Mouse (Mus musculus) intestine, embryonic 15.5 days (tissue): ENCODE results near the gene Flnc. TPM values are rescaled to one million over a fixed set of nuclear protein-coding genes. Genes with fewer than 3 reads are reported as not detected.
"Not testable (repeated sequence)": the region's sequence is repeated elsewhere in the genome, so short reads cannot be mapped to it uniquely, and the experiment has no call there.

Source experiments
- ATAC-seq: fragments of 200-750 bp; cut with Nextera tagmentation; 2 replicates; pipeline ENCODE4 v1.8.0; 2017; ENCODE audit warnings: moderate TSS enrichment, moderate library complexity
- H3K27ac ChIP-seq: fragments of 300-500 bp; sonication (generic); 2 replicates; pipeline ENCODE4 v1.5.1; 2015; ENCODE audit warnings: mild to moderate bottlenecking, inconsistent platforms
- H3K27me3 ChIP-seq: fragments of 300-500 bp; sonication (generic); replicated peaks from 2 replicates; pipeline ENCODE4 v1.6.1; 2015; ENCODE audit warnings: inconsistent platforms
- H3K36me3 ChIP-seq: fragments of 300-500 bp; sonication (generic); 2 replicates; pipeline ENCODE4 v1.6.1; 2015; ENCODE audit warnings: inconsistent platforms
- H3K4me1 ChIP-seq: fragments of 300-500 bp; sonication (generic); replicated peaks from 2 replicates; pipeline ENCODE4 v1.6.1; 2015; ENCODE audit warnings: inconsistent platforms
- H3K4me2 ChIP-seq: fragments of 300-500 bp; sonication (generic); replicated peaks from 2 replicates; pipeline ENCODE4 v1.6.1; 2015; ENCODE audit warnings: mild to moderate bottlenecking, inconsistent platforms
- H3K4me3 ChIP-seq: fragments of 300-500 bp; sonication (generic); replicated peaks from 2 replicates; pipeline ENCODE4 v1.5.1; 2015; ENCODE audit warnings: inconsistent platforms
- H3K9ac ChIP-seq: fragments of 300-500 bp; sonication (generic); 2 replicates; pipeline ENCODE4 v1.6.1; 2015; ENCODE audit warnings: inconsistent platforms
- H3K9me3 ChIP-seq: fragments of 300-500 bp; sonication (generic); 2 replicates; pipeline ENCODE4 v1.6.1; 2016; ENCODE audit warnings: inconsistent platforms
- WGBS: fragments of 180-500 bp; shearing (Covaris S2); methylation state at CpG from one replicate; pipeline ENCODE4 v1.1.7; 2015; 5-methylcytosine and 5-hydroxymethylcytosine counted together
- polyA plus RNA-seq: library from polyadenylated mRNA; unstranded; fragments of >200 nt; fragmentation: Nextera tagmentation; extraction: Ambion mirVana; gene quantifications from 2 replicates; pipeline ENCODE4 v1.2.1, GENCODE M21; 2015

Flnc gene
- 9.7 and 10.1 TPM in 2 replicates for polyA plus RNA-seq

GRCm38 (mm10) chr6:29433038-29433803, at the start of gene Flnc:
Flnc (plus strand) TSS chr6:29433256.
- Histone ChIP-seq H3K36me3 (no peaks in the 10 kb centered on the region), H3K4me3 (peak within 1 kb of the TSS; percentile 53), H3K4me1 (peaks cover 21% of the 10 kb centered on the region), H3K9me3 (no peaks in the 10 kb centered on the region), H3K27ac (peak within 1 kb of the TSS; percentile 86), H3K4me2 (peak within 1 kb of the TSS; percentile 70), H3K9ac (peak within 1 kb of the TSS; percentile 52), H3K27me3 (peaks cover 12% of the 10 kb centered on the region)
- peak; percentile 40 for ATAC-seq
- under 1% methylated on average over 73 of the region's 77 CpGs for whole genome bisulfite sequencing

DNA sequence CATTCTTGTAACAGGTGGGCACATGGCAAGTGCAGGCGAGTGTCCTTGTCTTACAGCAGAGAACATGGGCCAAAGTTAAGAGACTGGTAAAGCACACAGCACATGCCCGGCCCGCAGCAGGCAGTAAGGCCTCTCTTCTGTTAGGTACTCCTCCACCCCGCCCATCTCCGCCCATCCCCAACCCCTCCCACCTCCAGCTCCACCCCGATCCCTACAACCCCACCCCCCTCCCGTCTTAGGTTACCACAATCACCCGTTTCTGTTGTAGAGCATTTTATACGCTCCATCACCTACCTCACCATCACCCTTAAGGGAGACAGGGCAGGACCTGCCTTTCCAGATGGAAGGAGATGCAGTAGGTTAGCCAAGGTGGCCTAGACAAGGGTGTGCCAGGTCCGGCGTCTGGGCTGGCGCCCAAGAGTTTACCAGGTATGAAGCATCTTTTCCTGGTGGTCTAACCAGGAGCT, 45.0 kb upstream of the Flnc start, which contains the start of gene Opn1sw:
TSS of gene Opn1sw (minus strand) at position 417 of the 467 bp plus-strand sequence.
- Histone ChIP-seq H3K9me3 (no peaks in the 10 kb centered on the region), H3K27me3 (no peaks in the 10 kb centered on the region), H3K4me2 (peak within 1 kb of the TSS; percentile 42), H3K4me1 (peaks cover 7% of the 10 kb centered on the region; the same call in 1 of the 2 replicates), H3K4me3 (peak within 1 kb of the TSS; percentile 24), H3K9ac (no peak within 1 kb of the TSS), H3K36me3 (no peaks in the 10 kb centered on the region), H3K27ac (0 out of 2 replicates have a peak within 1 kb of the TSS, but pooled peaks have one; percentile 6)
- 5% methylated on average over 12 of the region's 12 CpGs for WGBS
- ATAC-seq = peak; percentile 81

GRCm38 (mm10) chr6:29388606-29389080, 44.4 kb upstream of the Flnc start:
- WGBS = 14% methylated on average over 11 of the region's 11 CpGs
- peak overlapping the region; percentile 24 for H3K4me3 ChIP-seq
- peak; percentile 90 for ATAC-seq
- 0 out of 2 replicates have a peak overlapping the region, but pooled peaks have one; percentile 6 for H3K27ac ChIP-seq
- no peaks in the 10 kb centered on the region for H3K36me3 ChIP-seq
- H3K9me3 ChIP-seq = no peaks in the 10 kb centered on the region
- no peaks in the 10 kb centered on the region for H3K27me3 ChIP-seq
- H3K9ac ChIP-seq = no peak overlapping the region
- peak overlapping the region; percentile 42 for H3K4me2 ChIP-seq
- H3K4me1 ChIP-seq = peaks cover 7% of the 10 kb centered on the region; the same call in 1 of the 2 replicates

DNA sequence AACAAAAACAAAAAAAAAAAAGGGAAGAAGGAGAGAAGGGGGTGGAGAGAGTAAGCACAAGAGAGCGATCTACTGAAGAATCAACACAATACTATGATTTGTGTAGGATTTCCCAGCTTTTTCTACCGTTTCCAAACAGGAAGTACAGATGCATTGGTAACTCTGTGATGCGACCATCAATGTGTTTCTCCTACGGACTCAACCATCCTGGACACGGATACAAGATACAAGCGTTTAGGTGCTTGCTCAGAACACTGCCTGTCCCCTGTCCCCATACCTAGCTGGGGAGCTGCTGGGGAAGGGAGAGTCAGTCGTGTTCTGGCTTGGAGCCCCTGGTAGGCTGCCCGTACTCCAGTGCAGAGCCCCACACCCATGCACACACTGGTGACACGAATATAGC, 43.6 kb upstream of the Flnc start:
- Histone ChIP-seq H3K27ac (no peak overlapping the region), H3K4me3 (no peak overlapping the region), H3K4me1 (peaks cover 7% of the 10 kb centered on the region; the same call in 1 of the 2 replicates), H3K9ac (no peak overlapping the region), H3K4me2 (no peak overlapping the region), H3K27me3 (peaks cover 2% of the 10 kb centered on the region; the same call in 1 of the 2 replicates), H3K36me3 (no peaks in the 10 kb centered on the region), H3K9me3 (no peaks in the 10 kb centered on the region)
- WGBS = 49% methylated on average over 9 of the region's 9 CpGs
- ATAC-seq = no peak

DNA sequence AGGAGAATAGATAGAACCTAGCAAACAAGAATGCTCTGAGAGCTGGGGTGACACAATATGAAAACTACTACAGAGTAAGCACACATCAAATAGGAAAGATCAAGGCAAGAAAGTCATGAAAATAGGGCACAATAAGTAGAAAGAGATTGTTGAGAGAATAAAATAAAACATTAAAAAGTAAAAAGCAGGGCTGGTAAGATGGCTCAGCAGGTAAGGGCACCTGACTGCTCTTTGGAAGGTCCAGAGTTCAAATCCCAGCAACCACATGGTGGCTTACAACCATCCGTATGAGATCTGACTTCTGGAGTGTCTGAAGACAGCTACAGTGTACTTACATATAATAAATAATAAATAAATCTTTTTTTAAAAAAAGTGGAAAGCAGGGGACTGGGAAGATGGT, 42.6 kb upstream of the Flnc start:
- H3K9me3 ChIP-seq, H3K9ac ChIP-seq, H3K36me3 ChIP-seq, H3K4me2 ChIP-seq, H3K4me3 ChIP-seq, H3K27ac ChIP-seq, H3K4me1 ChIP-seq, ATAC-seq: not testable (repeated sequence)
- peaks cover 11% of the 10 kb centered on the region; the same call in 1 of the 2 replicates for H3K27me3 ChIP-seq
- 62% methylated on average over 1 of the region's 1 CpGs for WGBS

DNA sequence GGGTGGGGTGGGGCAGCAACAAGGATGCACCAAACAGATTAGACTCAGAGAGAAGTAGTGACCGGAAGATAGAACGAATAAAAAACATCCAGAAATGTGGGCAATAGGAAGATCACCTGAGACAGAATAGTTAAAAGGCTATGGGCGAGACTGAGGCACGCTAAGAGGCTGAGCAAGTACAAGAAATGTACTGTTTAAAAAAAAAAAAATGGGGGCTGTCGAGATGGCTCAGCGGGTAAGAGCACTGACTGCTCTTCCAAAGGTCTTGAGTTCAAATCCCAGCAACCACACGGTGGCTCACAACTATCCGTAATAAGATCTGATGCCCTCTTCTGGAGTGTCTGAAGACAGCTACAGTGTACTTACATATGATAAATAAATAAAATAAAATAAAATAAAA, 41.8 kb upstream of the Flnc start:
- H3K4me1 ChIP-seq = peaks cover 11% of the 10 kb centered on the region
- WGBS = 69% methylated on average over 8 of the region's 8 CpGs
- H3K27me3 ChIP-seq = peaks cover 11% of the 10 kb centered on the region; the same call in 1 of the 2 replicates
- H3K9me3 ChIP-seq, H3K9ac ChIP-seq, H3K27ac ChIP-seq, H3K4me2 ChIP-seq, ATAC-seq, H3K36me3 ChIP-seq, H3K4me3 ChIP-seq: not testable (repeated sequence)

DNA sequence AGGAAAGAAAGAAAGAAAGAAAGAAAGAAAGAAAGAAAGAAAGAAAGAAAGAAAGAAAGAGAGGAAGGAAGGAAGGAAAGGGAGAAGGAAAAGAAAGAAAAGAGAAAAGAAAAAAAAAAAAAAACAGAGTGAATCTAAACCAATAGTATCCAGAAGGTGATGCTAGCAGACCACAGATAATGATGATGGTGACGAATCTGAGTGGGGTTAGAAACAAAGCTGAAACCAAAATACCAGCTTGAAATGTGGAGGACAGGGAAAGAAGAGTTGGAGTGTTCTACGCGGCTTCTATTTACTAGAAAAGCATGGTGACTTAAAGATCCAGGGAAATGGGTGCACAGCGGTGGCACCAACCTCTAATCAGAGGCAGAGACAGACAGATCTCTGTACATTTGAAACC, 41.3 kb upstream of the Flnc start:
- 66% methylated on average over 4 of the region's 4 CpGs for WGBS
- no peak overlapping the region for H3K9ac ChIP-seq
- no peaks in the 10 kb centered on the region for H3K36me3 ChIP-seq
- H3K4me1 ChIP-seq = peaks cover 14% of the 10 kb centered on the region
- H3K9me3 ChIP-seq = no peaks in the 10 kb centered on the region
- peaks cover 11% of the 10 kb centered on the region for H3K27me3 ChIP-seq
- no peak for ATAC-seq
- H3K4me3 ChIP-seq = no peak overlapping the region
- no peak overlapping the region for H3K4me2 ChIP-seq
- no peak overlapping the region for H3K27ac ChIP-seq

DNA sequence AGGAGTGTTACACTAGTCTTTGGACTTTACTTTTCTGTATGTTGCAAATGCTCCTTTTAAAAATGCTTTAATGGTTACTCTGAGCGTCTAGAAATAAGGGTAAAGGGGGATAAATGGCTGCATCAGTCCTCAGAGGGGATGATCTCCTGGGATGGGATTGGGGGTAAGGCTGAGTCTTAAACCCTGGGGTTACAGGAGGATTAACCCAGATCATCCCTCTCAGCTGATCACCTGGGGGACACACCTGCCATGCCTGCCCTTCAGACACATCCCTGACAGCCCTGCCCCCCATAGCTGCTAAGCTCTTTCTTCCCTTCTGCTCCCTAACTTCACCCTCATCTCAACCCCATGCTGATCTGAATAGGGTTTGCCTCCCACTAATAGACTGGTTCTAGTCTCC, 38.8 kb upstream of the Flnc start:
- 66% methylated on average over 1 of the region's 1 CpGs for WGBS

DNA sequence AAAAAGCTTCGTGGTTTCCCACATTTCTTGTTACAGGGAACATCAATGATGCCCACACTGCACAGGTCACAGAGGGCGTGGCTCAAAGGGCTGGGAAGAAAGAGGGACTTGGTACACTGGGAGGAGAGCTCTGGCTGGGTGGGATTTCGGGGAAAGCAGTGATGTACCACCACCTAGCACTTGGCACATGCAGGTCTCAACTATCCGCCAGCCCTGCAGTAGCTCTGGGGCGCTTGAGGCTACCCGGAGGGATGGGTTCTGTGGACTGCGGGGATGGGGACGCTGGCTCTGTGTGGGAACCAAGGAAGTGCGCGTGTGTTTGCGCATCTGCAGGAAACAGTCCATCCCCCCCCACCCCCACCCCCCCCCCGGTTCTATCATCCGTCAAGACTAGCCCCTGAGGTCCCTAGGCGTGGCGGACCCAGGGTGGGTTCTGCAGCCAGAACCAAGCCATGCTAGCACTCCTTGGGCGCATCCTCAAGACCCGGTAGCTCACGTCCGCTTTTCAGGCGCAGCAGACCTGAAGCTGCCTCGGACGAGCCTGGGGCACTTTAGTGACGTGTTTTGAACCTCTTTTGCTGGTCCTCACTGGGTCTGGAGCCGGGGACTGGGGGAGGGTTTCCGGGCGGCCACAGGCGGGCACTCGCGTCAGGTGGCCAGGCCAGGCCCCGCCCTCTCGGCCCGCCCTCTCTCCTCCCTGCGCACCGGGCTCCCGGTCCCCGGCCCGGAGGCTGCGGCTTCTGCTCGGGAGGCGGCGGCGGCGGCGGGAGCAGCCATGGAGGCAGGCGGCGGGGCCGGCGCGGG, 36.9 kb upstream of the Flnc start, which contains the start of gene Ccdc136:
TSS of gene Ccdc136 (plus strand) at position 400 of the 804 bp plus-strand sequence.
- under 1% methylated on average over 47 of the region's 49 CpGs for WGBS
- peaks cover 7% of the 10 kb centered on the region; the same call in 1 of the 2 replicates for H3K4me1 ChIP-seq
- ATAC-seq = peak; percentile 95
- H3K9ac ChIP-seq = peak within 1 kb of the TSS; percentile 53
- no peaks in the 10 kb centered on the region for H3K9me3 ChIP-seq
- H3K4me2 ChIP-seq = peak within 1 kb of the TSS; percentile 96
- H3K27ac ChIP-seq = peak within 1 kb of the TSS; percentile 67; the same call in 1 of the 2 replicates
- H3K4me3 ChIP-seq = peak within 1 kb of the TSS; percentile 72
- H3K36me3 ChIP-seq = no peaks in the 10 kb centered on the region
- peaks cover 13% of the 10 kb centered on the region for H3K27me3 ChIP-seq

More for the DNA sequence above, 38.8 kb upstream of the Flnc start:
- Histone ChIP-seq H3K27me3 (peaks cover 11% of the 10 kb centered on the region), H3K4me1 (peaks cover 7% of the 10 kb centered on the region; the same call in 1 of the 2 replicates), H3K4me2 (no peak overlapping the region), H3K27ac (no peak overlapping the region), H3K9me3 (no peaks in the 10 kb centered on the region), H3K4me3 (no peak overlapping the region), H3K9ac (no peak overlapping the region), H3K36me3 (no peaks in the 10 kb centered on the region)
- ATAC-seq = no peak

DNA sequence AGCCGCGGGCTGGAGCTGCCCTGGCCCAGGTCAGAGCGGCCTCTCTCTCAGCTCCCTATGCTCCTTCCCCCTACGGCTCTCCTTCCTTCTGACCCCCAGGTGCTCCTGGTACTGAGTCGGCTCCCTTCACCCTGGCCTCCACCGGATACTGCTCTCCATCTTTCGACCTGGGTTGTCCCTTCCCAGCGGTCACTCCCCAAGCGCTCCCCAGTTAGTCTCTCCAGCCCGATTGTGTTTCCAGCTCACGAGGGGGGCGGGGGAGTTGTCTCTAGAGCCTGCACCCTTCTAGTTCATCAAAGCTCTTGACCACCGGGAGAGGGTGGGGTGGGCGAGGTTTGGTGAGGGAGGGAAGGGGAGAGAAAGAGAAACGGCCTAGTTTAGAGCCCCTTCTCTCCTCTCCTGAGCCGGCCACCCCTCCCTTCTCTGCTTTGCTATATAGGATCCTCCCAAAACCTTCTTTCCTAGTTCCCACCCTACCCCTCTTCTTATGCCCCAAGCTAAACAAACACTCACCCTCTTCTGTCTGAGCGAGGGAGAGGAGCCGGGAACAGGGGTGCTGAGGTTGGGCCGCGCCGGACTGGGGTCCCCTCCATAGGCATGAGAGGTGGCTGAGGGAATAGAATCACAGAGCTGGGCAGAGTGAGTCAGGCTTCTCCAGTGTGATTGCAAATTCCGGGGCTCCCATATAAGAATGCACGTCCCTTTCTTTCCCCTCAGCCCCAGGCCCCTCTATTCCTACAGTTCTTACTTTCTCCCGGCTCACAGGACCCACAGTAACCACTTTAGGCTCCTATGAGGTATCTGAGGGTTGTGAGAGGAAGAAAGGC, 36.1 kb upstream of the Flnc start:
- Histone ChIP-seq H3K4me2 (peak overlapping the region; percentile 96), H3K4me3 (peak overlapping the region; percentile 72), H3K9me3 (no peaks in the 10 kb centered on the region), H3K9ac (peak overlapping the region; percentile 53), H3K36me3 (no peaks in the 10 kb centered on the region), H3K27me3 (peaks cover 16% of the 10 kb centered on the region), H3K27ac (peak overlapping the region; percentile 67; the same call in 1 of the 2 replicates), H3K4me1 (peaks cover 7% of the 10 kb centered on the region; the same call in 1 of the 2 replicates)
- ATAC-seq = peak; percentile 73
- WGBS = 7% methylated on average over 24 of the region's 24 CpGs

GRCm38 (mm10) chr6:29397575-29397974, 35.5 kb upstream of the Flnc start:
- Histone ChIP-seq H3K9ac (peak overlapping the region; percentile 53), H3K27me3 (peaks cover 16% of the 10 kb centered on the region), H3K4me2 (peak overlapping the region; percentile 96), H3K36me3 (no peaks in the 10 kb centered on the region), H3K4me3 (peak overlapping the region; percentile 72), H3K4me1 (peaks cover 7% of the 10 kb centered on the region; the same call in 1 of the 2 replicates), H3K9me3 (no peaks in the 10 kb centered on the region), H3K27ac (no peak overlapping the region)
- WGBS = 19% methylated on average over 6 of the region's 6 CpGs
- ATAC-seq = 0 out of 2 replicates have a peak, but pooled peaks have one; percentile 23
